Mouse (Mus musculus): ENCODE results near the gene Rsg1. TPM values are rescaled to one million over a fixed set of nuclear protein-coding genes. Genes with fewer than 3 reads are reported as not detected.

The Rsg1 gene
- polyA plus RNA-seq, 1 experiment from 2014 or later, result 8.9 TPM

DNA sequence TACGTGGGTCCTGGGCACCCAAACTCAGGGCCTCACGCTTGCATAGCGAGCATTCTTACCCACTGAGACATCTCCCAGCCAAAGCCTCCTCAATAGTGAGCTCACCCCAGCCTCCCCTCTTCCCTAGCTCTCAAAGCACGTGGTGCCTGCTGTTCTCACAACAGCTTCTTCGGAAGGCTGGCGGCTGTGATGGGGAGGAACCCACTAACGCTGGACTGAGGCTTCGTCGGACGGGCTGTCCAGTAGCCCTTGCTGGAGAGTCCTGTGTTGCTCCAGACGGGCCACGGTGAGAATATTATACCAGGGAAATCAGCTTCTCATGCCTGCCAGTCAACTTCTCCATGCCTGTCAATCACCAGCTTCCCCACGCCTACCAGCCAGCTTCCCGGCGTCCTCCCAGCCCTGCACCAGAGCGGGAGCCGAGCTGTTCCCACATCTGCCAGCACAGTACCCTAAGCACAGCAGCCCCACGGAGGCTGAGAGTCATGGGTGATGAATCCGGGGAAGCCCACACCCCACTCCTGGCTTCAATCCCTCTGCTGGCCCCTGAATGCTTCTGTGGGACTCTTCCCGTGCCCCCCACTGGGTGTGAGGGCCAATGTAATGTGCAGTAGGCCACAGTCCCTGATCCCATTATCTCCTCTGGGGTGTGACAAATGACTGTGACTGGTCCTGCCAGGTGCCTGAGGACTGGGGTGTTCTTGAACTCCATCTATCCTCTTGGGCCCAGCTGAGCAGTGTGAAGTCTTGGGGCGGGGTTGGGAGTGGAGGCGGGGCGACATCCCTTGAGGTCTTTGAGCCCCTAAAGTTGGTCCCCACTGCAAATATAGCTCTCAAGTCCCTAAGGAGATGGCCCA, 61.0 kb downstream of the Rsg1 start:
- Histone ChIP-seq H3K27me3 (replicated peaks; ENCODE audit: control insufficient read depth, insufficient read depth, low read length) (no peaks in the 10 kb centered on the region), H3K4me2 (ENCODE audit: low read length) (peak overlapping the region; percentile 40), H3K9me3 (ENCODE audit: control insufficient read depth, low read length) (no peaks in the 10 kb centered on the region), H3K36me3 (ENCODE audit: control insufficient read depth, insufficient read depth, low read length) (no peaks in the 10 kb centered on the region), H3K27ac (ENCODE audit: low read depth, low read length) (no peak overlapping the region), H3K9ac (ENCODE audit: low read depth, low read length) (peak overlapping the region; percentile 41; the same call in 1 of the 2 replicates), H3K4me3 (ENCODE audit: low read length) (no peak overlapping the region), H3K4me1 (ENCODE audit: control insufficient read depth, insufficient read depth, low read depth, low read length) (peaks cover 7% of the 10 kb centered on the region)
- WGBS, result 26% methylated on average over 23 of the region's 23 CpGs
- peak; percentile 37; the same call in 1 of the 2 replicates for ATAC-seq

Other genes with a start within 250 kb of the Rsg1 start
- gene Atp13a2, start 227.1 kb upstream of the Rsg1 start, polyA plus RNA-seq (2015; fragmentation: Nextera tagmentation; extraction: Ambion mirVana), result 185 and 196 TPM in 2 replicates
- gene Mfap2, start 203.5 kb upstream of the Rsg1 start, polyA plus RNA-seq (2015; fragmentation: Nextera tagmentation; extraction: Ambion mirVana), result 130 and 180 TPM in 2 replicates
- gene Crocc, start 153.4 kb upstream of the Rsg1 start, polyA plus RNA-seq (2015; fragmentation: Nextera tagmentation; extraction: Ambion mirVana), result 4.6 and 4.9 TPM in 2 replicates
- gene Necap2, start 135.6 kb upstream of the Rsg1 start, polyA plus RNA-seq (2015; fragmentation: Nextera tagmentation; extraction: Ambion mirVana), result 54.0 and 55.5 TPM in 2 replicates
- 0.60 and 1.0 TPM in 2 replicates for gene Spata21, start 125.6 kb upstream of the Rsg1 start, polyA plus RNA-seq (2015; fragmentation: Nextera tagmentation; extraction: Ambion mirVana)
- gene Szrd1, start 74.2 kb upstream of the Rsg1 start, polyA plus RNA-seq (2015; fragmentation: Nextera tagmentation; extraction: Ambion mirVana), result 22.4 and 23.9 TPM in 2 replicates
- gene Fbxo42, start 66.0 kb upstream of the Rsg1 start, polyA plus RNA-seq (2015; fragmentation: Nextera tagmentation; extraction: Ambion mirVana), result 20.4 and 24.8 TPM in 2 replicates
- 1.7 and 2.0 TPM in 2 replicates for gene Arhgef19, start 25.5 kb downstream of the Rsg1 start, polyA plus RNA-seq (2015; fragmentation: Nextera tagmentation; extraction: Ambion mirVana)
- 1.1 TPM in 2 replicates for gene Epha2, start 87.3 kb downstream of the Rsg1 start, polyA plus RNA-seq (2015; fragmentation: Nextera tagmentation; extraction: Ambion mirVana)
- 44.3 and 49.8 TPM in 2 replicates for gene Fam131c, start 154.3 kb downstream of the Rsg1 start, polyA plus RNA-seq (2015; fragmentation: Nextera tagmentation; extraction: Ambion mirVana)
- gene Clcnka, start 184.8 kb downstream of the Rsg1 start, polyA plus RNA-seq (2015; fragmentation: Nextera tagmentation; extraction: Ambion mirVana), result 0.57 and 0.78 TPM in 2 replicates
- gene Clcnkb, start 202.1 kb downstream of the Rsg1 start, polyA plus RNA-seq (2015; fragmentation: Nextera tagmentation; extraction: Ambion mirVana), result not detected in 2 replicates
- 0.09 and 0.66 TPM in 2 replicates for gene Hspb7, start 206.8 kb downstream of the Rsg1 start, polyA plus RNA-seq (2015; fragmentation: Nextera tagmentation; extraction: Ambion mirVana)
- 0.35 and 0.41 TPM in 2 replicates for gene Srarp, start 222.1 kb downstream of the Rsg1 start, polyA plus RNA-seq (2015; fragmentation: Nextera tagmentation; extraction: Ambion mirVana)
- gene Zbtb17, start 230.7 kb downstream of the Rsg1 start, polyA plus RNA-seq (2015; fragmentation: Nextera tagmentation; extraction: Ambion mirVana), result 39.5 and 39.6 TPM in 2 replicates

Measured in hindbrain, embryonic 16.5 days (tissue).